Mouse (Mus musculus) forebrain, embryonic 13.5 days (tissue): ENCODE data around the gene Pdpn. TPM values are rescaled to one million over a fixed set of nuclear protein-coding genes. Genes with fewer than 3 reads are reported as not detected.
A peak's percentile ranks its signal among the peaks of the same experiment; 100 is the strongest.
"Not testable (repeated sequence)": the region's sequence is repeated elsewhere in the genome, so short reads cannot be mapped to it uniquely, and the experiment has no call there.

Experiments used
- ATAC-seq: fragments of 200-750 bp; cut with Nextera tagmentation; 2 replicates; pipeline ENCODE4 v1.8.0; 2017
- H3K27ac ChIP-seq: fragments of 300-500 bp; sonication (generic); 2 replicates; pipeline ENCODE4 v1.5.1; 2015; ENCODE audit warnings: inconsistent platforms, mild to moderate bottlenecking, moderate library complexity
- H3K27me3 ChIP-seq: fragments of 300-500 bp; sonication (generic); 2 replicates; pipeline ENCODE4 v1.6.1; 2015; ENCODE audit warnings: mild to moderate bottlenecking, inconsistent platforms
- H3K36me3 ChIP-seq: fragments of 300-500 bp; sonication (generic); 2 replicates; pipeline ENCODE4 v1.6.1; 2015; ENCODE audit warnings: mild to moderate bottlenecking, inconsistent platforms; ENCODE audit not compliant: poor library complexity, severe bottlenecking
- H3K4me1 ChIP-seq: fragments of 300-500 bp; sonication (generic); 2 replicates; pipeline ENCODE4 v1.6.1; 2015; ENCODE audit warnings: inconsistent platforms
- H3K4me2 ChIP-seq: fragments of 300-500 bp; sonication (generic); 2 replicates; pipeline ENCODE4 v1.6.1; 2015; ENCODE audit warnings: inconsistent platforms, mild to moderate bottlenecking, moderate library complexity
- H3K4me3 ChIP-seq: fragments of 300-500 bp; sonication (generic); 2 replicates; pipeline ENCODE4 v1.5.1; 2015; ENCODE audit warnings: mild to moderate bottlenecking, inconsistent platforms
- H3K9ac ChIP-seq: fragments of 300-500 bp; sonication (generic); 2 replicates; pipeline ENCODE4 v1.6.1; 2015; ENCODE audit warnings: mild to moderate bottlenecking, inconsistent platforms
- H3K9me3 ChIP-seq: fragments of 300-500 bp; sonication (generic); replicated peaks from 2 replicates; pipeline ENCODE4 v1.6.1; 2016; ENCODE audit warnings: inconsistent platforms
- WGBS: fragments of 180-500 bp; shearing (Covaris S2); methylation state at CpG from one replicate; pipeline ENCODE4 v1.1.7; 2015; 5-methylcytosine and 5-hydroxymethylcytosine counted together
- polyA plus RNA-seq: library from polyadenylated mRNA; unstranded; fragments of >200 nt; fragmentation: Nextera tagmentation; extraction: Ambion mirVana; gene quantifications from 2 replicates; pipeline ENCODE4 v1.2.1, GENCODE M21; 2015

The Pdpn gene
- 59.6 and 62.2 TPM in 2 replicates for polyA plus RNA-seq

- Histone ChIP-seq H3K27me3 (no peaks in the 10 kb centered on the region), H3K9me3 (no peaks in the 10 kb centered on the region), H3K27ac (peak within 1 kb of the TSS; percentile 65), H3K36me3 (no peaks in the 10 kb centered on the region), H3K4me2 (peak within 1 kb of the TSS; percentile 66), H3K9ac (peak within 1 kb of the TSS; percentile 68), H3K4me1 (peaks cover 48% of the 10 kb centered on the region), H3K4me3 (peak within 1 kb of the TSS; percentile 49)
- WGBS: 1% methylated on average over 31 of the region's 31 CpGs
- ATAC-seq: peak; percentile 34
Observed at GRCm38 (mm10) chr4:143299325-143300070, at the start of gene Pdpn. Gene Pdpn (minus strand): TSS chr4:143299564.

- ATAC-seq: no peak
- H3K36me3 ChIP-seq: no peaks in the 10 kb centered on the region
- H3K4me2 ChIP-seq: no peak overlapping the region
- WGBS: 28% methylated on average over 5 of the region's 5 CpGs
- peaks cover 59% of the 10 kb centered on the region for H3K27me3 ChIP-seq
- no peak overlapping the region for H3K27ac ChIP-seq
- H3K9me3 ChIP-seq: no peaks in the 10 kb centered on the region
- H3K4me3 ChIP-seq: no peak overlapping the region
- H3K9ac ChIP-seq: no peak overlapping the region
- H3K4me1 ChIP-seq: peaks cover 15% of the 10 kb centered on the region
Observed at GRCm38 (mm10) chr4:143348678-143349077, 49.3 kb upstream of the Pdpn start.

- Histone ChIP-seq H3K27me3 (peaks cover 33% of the 10 kb centered on the region), H3K4me1 (peaks cover 13% of the 10 kb centered on the region)
- H3K27ac ChIP-seq, H3K4me2 ChIP-seq, H3K9me3 ChIP-seq, H3K36me3 ChIP-seq, ATAC-seq, H3K4me3 ChIP-seq, H3K9ac ChIP-seq: not testable (repeated sequence)
- 92% methylated on average over 5 of the region's 5 CpGs for WGBS
Observed at GRCm38 (mm10) chr4:143345491-143345890, 46.1 kb upstream of the Pdpn start.

- Histone ChIP-seq H3K4me2 (no peak overlapping the region), H3K27me3 (no peaks in the 10 kb centered on the region), H3K36me3 (no peaks in the 10 kb centered on the region), H3K27ac (no peak overlapping the region), H3K9ac (no peak overlapping the region), H3K4me3 (no peak overlapping the region), H3K4me1 (no peaks in the 10 kb centered on the region), H3K9me3 (no peaks in the 10 kb centered on the region)
- 77% methylated on average over 7 of the region's 7 CpGs for WGBS
- no peak for ATAC-seq
Observed at GRCm38 (mm10) chr4:143341470-143341869, 42.1 kb upstream of the Pdpn start.

GRCm38 (mm10) chr4:143339808-143340207 is 40.4 kb upstream of the Pdpn start:
- Histone ChIP-seq H3K36me3 (no peaks in the 10 kb centered on the region), H3K4me2 (no peak overlapping the region), H3K4me3 (no peak overlapping the region), H3K9me3 (no peaks in the 10 kb centered on the region), H3K9ac (no peak overlapping the region), H3K27ac (no peak overlapping the region), H3K27me3 (no peaks in the 10 kb centered on the region), H3K4me1 (no peaks in the 10 kb centered on the region)
- ATAC-seq: no peak
- 78% methylated on average over 13 of the region's 13 CpGs for WGBS

GRCm38 (mm10) chr4:143336096-143336495 is 36.7 kb upstream of the Pdpn start:
- 48% methylated on average over 2 of the region's 2 CpGs for WGBS
- Histone ChIP-seq H3K9me3 (no peaks in the 10 kb centered on the region), H3K27ac (no peak overlapping the region), H3K4me2 (no peak overlapping the region), H3K27me3 (no peaks in the 10 kb centered on the region), H3K4me1 (no peaks in the 10 kb centered on the region), H3K4me3 (no peak overlapping the region), H3K36me3 (no peaks in the 10 kb centered on the region), H3K9ac (no peak overlapping the region)
- no peak for ATAC-seq

GRCm38 (mm10) chr4:143334995-143335394 is 35.6 kb upstream of the Pdpn start:
- H3K36me3 ChIP-seq: no peaks in the 10 kb centered on the region
- no peaks in the 10 kb centered on the region for H3K4me1 ChIP-seq
- H3K27ac ChIP-seq: no peak overlapping the region
- no peak overlapping the region for H3K4me3 ChIP-seq
- H3K9me3 ChIP-seq: no peaks in the 10 kb centered on the region
- WGBS: 91% methylated on average over 17 of the region's 17 CpGs
- no peak overlapping the region for H3K4me2 ChIP-seq
- H3K27me3 ChIP-seq: no peaks in the 10 kb centered on the region
- ATAC-seq: no peak
- H3K9ac ChIP-seq: no peak overlapping the region

GRCm38 (mm10) chr4:143334145-143334544 is 34.8 kb upstream of the Pdpn start:
- ATAC-seq: no peak
- Histone ChIP-seq H3K9ac (no peak overlapping the region), H3K9me3 (no peaks in the 10 kb centered on the region), H3K4me3 (no peak overlapping the region), H3K4me2 (no peak overlapping the region), H3K4me1 (no peaks in the 10 kb centered on the region), H3K27me3 (no peaks in the 10 kb centered on the region), H3K36me3 (no peaks in the 10 kb centered on the region), H3K27ac (no peak overlapping the region)
- WGBS: 58% methylated on average over 5 of the region's 5 CpGs

GRCm38 (mm10) chr4:143331787-143332186 is 32.4 kb upstream of the Pdpn start:
- Histone ChIP-seq H3K9ac (no peak overlapping the region), H3K4me2 (no peak overlapping the region), H3K9me3 (no peaks in the 10 kb centered on the region), H3K27ac (no peak overlapping the region), H3K4me3 (no peak overlapping the region), H3K36me3 (no peaks in the 10 kb centered on the region), H3K4me1 (no peaks in the 10 kb centered on the region), H3K27me3 (no peaks in the 10 kb centered on the region)
- WGBS: 95% methylated on average over 1 of the region's 1 CpGs
- no peak for ATAC-seq

- Histone ChIP-seq H3K4me1 (no peaks in the 10 kb centered on the region), H3K27ac (no peak overlapping the region), H3K4me2 (no peak overlapping the region), H3K9ac (no peak overlapping the region), H3K36me3 (no peaks in the 10 kb centered on the region), H3K27me3 (no peaks in the 10 kb centered on the region), H3K9me3 (no peaks in the 10 kb centered on the region), H3K4me3 (no peak overlapping the region)
- WGBS: 37% methylated on average over 9 of the region's 9 CpGs
- ATAC-seq: no peak
Observed at GRCm38 (mm10) chr4:143330566-143330965, 31.2 kb upstream of the Pdpn start.

- under 1% methylated on average over 10 of the region's 10 CpGs for WGBS
- Histone ChIP-seq H3K4me2 (peak overlapping the region; percentile 58), H3K4me3 (peak overlapping the region; percentile 29), H3K9me3 (no peaks in the 10 kb centered on the region), H3K9ac (peak overlapping the region; percentile 31; the same call in 1 of the 2 replicates), H3K36me3 (no peaks in the 10 kb centered on the region), H3K27me3 (no peaks in the 10 kb centered on the region), H3K4me1 (peaks cover 9% of the 10 kb centered on the region), H3K27ac (no peak overlapping the region)
- peak; percentile 73; the same call in 1 of the 2 replicates for ATAC-seq
Observed at GRCm38 (mm10) chr4:143325625-143325941, 26.2 kb upstream of the Pdpn start.

- peak overlapping the region; percentile 46 for H3K9ac ChIP-seq
- H3K27ac ChIP-seq: no peak overlapping the region
- no peaks in the 10 kb centered on the region for H3K9me3 ChIP-seq
- H3K36me3 ChIP-seq: no peaks in the 10 kb centered on the region
- H3K4me2 ChIP-seq: peak overlapping the region; percentile 58
- peaks cover 9% of the 10 kb centered on the region for H3K4me1 ChIP-seq
- 15% methylated on average over 15 of the region's 15 CpGs for WGBS
- H3K27me3 ChIP-seq: no peaks in the 10 kb centered on the region
- peak overlapping the region; percentile 29 for H3K4me3 ChIP-seq
- peak; percentile 52; the same call in 1 of the 2 replicates for ATAC-seq
Observed at GRCm38 (mm10) chr4:143324925-143325624, 25.7 kb upstream of the Pdpn start.
